Mouse (Mus musculus) ES-Bruce4 (cell line): ENCODE results near the gene Ywhag.

ENCODE experiments used
- EP300 ChIP-seq: IDR thresholded peaks from 2 replicates; pipeline ENCODE4 v1.6.1; 2011; ENCODE audit warnings: low read depth, low read length; ENCODE audit not compliant: insufficient read depth
- POLR2A ChIP-seq: IDR thresholded peaks from one replicate; pipeline ENCODE4 v1.8.1; 2011; ENCODE audit warnings: low read length; ENCODE audit not compliant: insufficient read depth

DNA sequence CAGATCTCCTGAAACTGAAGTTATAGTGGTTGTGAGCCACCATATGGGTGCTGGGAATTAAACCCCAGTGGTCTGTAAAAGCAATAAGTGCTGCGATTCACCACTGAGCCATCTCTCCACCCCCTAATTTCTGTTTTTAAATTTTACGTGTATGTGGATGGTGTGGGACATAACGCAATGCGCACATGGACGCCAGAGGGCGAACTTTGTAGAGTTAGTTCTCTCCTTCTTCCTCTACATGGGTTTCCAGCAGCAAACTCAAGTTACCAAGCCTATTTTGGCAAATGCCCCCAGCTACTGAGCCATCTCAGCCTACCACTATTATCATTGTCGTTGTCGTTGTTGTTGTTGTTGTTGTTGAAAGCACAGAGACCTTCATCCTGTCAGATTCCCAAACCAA, 57.2 kb downstream of the Ywhag start:
- TF ChIP-seq EP300 = no peak
- TF ChIP-seq POLR2A = no peak
